Mouse (Mus musculus) spleen, adult 2 months (tissue): ENCODE measurements around the gene Gm21962.

Experiments
- CTCF ChIP-seq: fragments of 200-500 bp; IDR thresholded peaks from 2 replicates; pipeline ENCODE4 v1.5.1; 2011; ENCODE audit warnings: mild to moderate bottlenecking, inconsistent platforms; ENCODE audit not compliant: insufficient read depth, insufficient read length, insufficient replicate concordance; ENCODE audit errors: extremely low read depth
- POLR2A ChIP-seq: fragments of 200-500 bp; IDR thresholded peaks from 2 replicates; pipeline ENCODE4 v1.6.1; 2011; ENCODE audit warnings: low read depth, low read length, inconsistent platforms

DNA sequence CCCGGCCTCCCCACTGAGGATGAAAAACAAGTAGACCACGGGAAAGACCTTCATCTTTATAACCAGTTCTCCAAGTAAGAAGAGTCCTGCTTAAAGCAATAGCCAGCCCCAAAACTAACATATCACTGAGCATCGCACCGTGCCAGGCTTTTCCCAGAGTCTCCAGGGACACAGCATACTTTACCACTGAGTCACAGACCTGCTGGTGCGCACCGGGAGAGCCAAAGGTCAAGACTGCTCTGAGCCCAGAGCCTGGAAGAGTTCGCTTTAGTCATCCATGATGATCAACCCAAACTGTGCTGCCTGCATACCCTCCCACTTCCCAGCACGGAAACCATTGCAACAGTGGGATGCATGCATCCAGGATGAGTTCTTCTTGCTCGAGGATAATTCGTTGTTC is 37.6 kb upstream of the Gm21962 start:
- TF ChIP-seq CTCF (no peak), POLR2A (no peak)
